Mouse (Mus musculus): ENCODE measurements around the gene Hnrnpab. TPM values are rescaled to one million over a fixed set of nuclear protein-coding genes. Genes with fewer than 3 reads are reported as not detected.

Hnrnpab gene
- polyA plus RNA-seq, 1 experiment from 2014 or later: 204 TPM

GRCm38 (mm10) chr11:51646245-51646644, 39.6 kb upstream of the Hnrnpab start:
- no peak for ATAC-seq (ENCODE audit: low FRiP score, low TSS enrichment)
- DNase-seq (ENCODE audit: low spot score): no peak
- TF ChIP-seq EP300 (optimal IDR thresholded peaks at IDR 0.05): no peak
- TF ChIP-seq CTCF (IDR thresholded peaks at IDR 0.05; ENCODE audit: low read depth): no peak
- no peaks in the 10 kb centered on the region for H3K9me3 ChIP-seq (ENCODE audit: control insufficient read depth, low read length)
- no peaks in the 10 kb centered on the region for H3K27me3 ChIP-seq (ENCODE audit: control insufficient read depth, insufficient read depth, low read length)
- peaks cover 3% of the 10 kb centered on the region; the same call in 1 of the 2 replicates for H3K4me1 ChIP-seq (replicated peaks; ENCODE audit: control insufficient read depth, insufficient read depth)
- 76% methylated on average over 7 of the region's 7 CpGs for WGBS
- H3K27ac ChIP-seq (replicated peaks): no peak overlapping the region
- H3K4me3 ChIP-seq (ENCODE audit: low read depth, low read length): no peak overlapping the region
- H3K4me2 ChIP-seq (replicated peaks; ENCODE audit: low read depth): no peak overlapping the region
- H3K36me3 ChIP-seq (ENCODE audit: control insufficient read depth, insufficient read depth, low read length): no peaks in the 10 kb centered on the region; the same call in 1 of the 2 replicates
- no peak overlapping the region for H3K9ac ChIP-seq (ENCODE audit: low read length)

- Histone ChIP-seq H3K36me3 (ENCODE audit: control insufficient read depth, insufficient read depth, low read length) (no peaks in the 10 kb centered on the region; the same call in 1 of the 2 replicates), H3K9ac (ENCODE audit: low read length) (no peak overlapping the region), H3K4me2 (replicated peaks; ENCODE audit: low read depth) (no peak overlapping the region), H3K4me1 (replicated peaks; ENCODE audit: control insufficient read depth, insufficient read depth) (peaks cover 3% of the 10 kb centered on the region; the same call in 1 of the 2 replicates), H3K4me3 (ENCODE audit: low read depth, low read length) (no peak overlapping the region), H3K9me3 (ENCODE audit: control insufficient read depth, low read length) (no peaks in the 10 kb centered on the region), H3K27me3 (ENCODE audit: control insufficient read depth, insufficient read depth, low read length) (no peaks in the 10 kb centered on the region), H3K27ac (replicated peaks) (no peak overlapping the region)
- TF ChIP-seq EP300 (optimal IDR thresholded peaks at IDR 0.05): no peak
- no peak for TF ChIP-seq CTCF (IDR thresholded peaks at IDR 0.05; ENCODE audit: low read depth)
- 68% methylated on average over 13 of the region's 13 CpGs for WGBS
- ATAC-seq (ENCODE audit: low FRiP score, low TSS enrichment) (no peak), DNase-seq (ENCODE audit: low spot score) (no peak)
These were observed 38.6 kb upstream of the Hnrnpab start for GRCm38 (mm10) chr11:51645293-51645692.

GRCm38 (mm10) chr11:51644217-51644616, 37.6 kb upstream of the Hnrnpab start:
- H3K4me2 ChIP-seq (replicated peaks; ENCODE audit: low read depth): no peak overlapping the region
- no peaks in the 10 kb centered on the region for H3K4me1 ChIP-seq (replicated peaks; ENCODE audit: control insufficient read depth, insufficient read depth)
- 88% methylated on average over 16 of the region's 16 CpGs for WGBS
- DNase-seq (ENCODE audit: low spot score): no peak
- H3K27ac ChIP-seq (replicated peaks): no peak overlapping the region
- no peak overlapping the region for H3K4me3 ChIP-seq (ENCODE audit: low read depth, low read length)
- no peaks in the 10 kb centered on the region for H3K27me3 ChIP-seq (ENCODE audit: control insufficient read depth, insufficient read depth, low read length)
- no peak overlapping the region for H3K9ac ChIP-seq (ENCODE audit: low read length)
- TF ChIP-seq EP300 (optimal IDR thresholded peaks at IDR 0.05): no peak
- TF ChIP-seq CTCF (IDR thresholded peaks at IDR 0.05; ENCODE audit: low read depth): no peak
- no peaks in the 10 kb centered on the region for H3K9me3 ChIP-seq (ENCODE audit: control insufficient read depth, low read length)
- no peak for ATAC-seq (ENCODE audit: low FRiP score, low TSS enrichment)
- H3K36me3 ChIP-seq (ENCODE audit: control insufficient read depth, insufficient read depth, low read length): no peaks in the 10 kb centered on the region; the same call in 1 of the 2 replicates

- TF ChIP-seq EP300 (optimal IDR thresholded peaks at IDR 0.05): no peak
- TF ChIP-seq CTCF (IDR thresholded peaks at IDR 0.05; ENCODE audit: low read depth): no peak
- no peak overlapping the region for H3K9ac ChIP-seq (ENCODE audit: low read length)
- no peak overlapping the region for H3K4me3 ChIP-seq (ENCODE audit: low read depth, low read length)
- no peaks in the 10 kb centered on the region; the same call in 1 of the 2 replicates for H3K36me3 ChIP-seq (ENCODE audit: control insufficient read depth, insufficient read depth, low read length)
- DNase-seq (ENCODE audit: low spot score): no peak
- no peaks in the 10 kb centered on the region for H3K27me3 ChIP-seq (ENCODE audit: control insufficient read depth, insufficient read depth, low read length)
- no peak overlapping the region for H3K4me2 ChIP-seq (replicated peaks; ENCODE audit: low read depth)
- no peak overlapping the region for H3K27ac ChIP-seq (replicated peaks)
- ATAC-seq (ENCODE audit: low FRiP score, low TSS enrichment): no peak
- WGBS: 63% methylated on average over 15 of the region's 15 CpGs
- H3K4me1 ChIP-seq (replicated peaks; ENCODE audit: control insufficient read depth, insufficient read depth): no peaks in the 10 kb centered on the region
- H3K9me3 ChIP-seq (ENCODE audit: control insufficient read depth, low read length): no peaks in the 10 kb centered on the region
These were observed 37.1 kb upstream of the Hnrnpab start for GRCm38 (mm10) chr11:51643761-51644160.

- TF ChIP-seq EP300 (optimal IDR thresholded peaks at IDR 0.05): no peak
- no peak for TF ChIP-seq CTCF (IDR thresholded peaks at IDR 0.05; ENCODE audit: low read depth)
- no peaks in the 10 kb centered on the region; the same call in 1 of the 2 replicates for H3K36me3 ChIP-seq (ENCODE audit: control insufficient read depth, insufficient read depth, low read length)
- H3K9ac ChIP-seq (ENCODE audit: low read length): no peak overlapping the region
- no peaks in the 10 kb centered on the region for H3K4me1 ChIP-seq (replicated peaks; ENCODE audit: control insufficient read depth, insufficient read depth)
- H3K4me3 ChIP-seq (ENCODE audit: low read depth, low read length): no peak overlapping the region
- no peaks in the 10 kb centered on the region for H3K27me3 ChIP-seq (ENCODE audit: control insufficient read depth, insufficient read depth, low read length)
- no peak overlapping the region for H3K4me2 ChIP-seq (replicated peaks; ENCODE audit: low read depth)
- no peak for DNase-seq (ENCODE audit: low spot score)
- no peak for ATAC-seq (ENCODE audit: low FRiP score, low TSS enrichment)
- 54% methylated on average over 9 of the region's 9 CpGs for WGBS
- H3K27ac ChIP-seq (replicated peaks): no peak overlapping the region
- no peaks in the 10 kb centered on the region for H3K9me3 ChIP-seq (ENCODE audit: control insufficient read depth, low read length)
These were observed 36.6 kb upstream of the Hnrnpab start for GRCm38 (mm10) chr11:51643202-51643601.

- H3K27me3 ChIP-seq (ENCODE audit: control insufficient read depth, insufficient read depth, low read length): no peaks in the 10 kb centered on the region
- H3K9ac ChIP-seq (ENCODE audit: low read length): no peak overlapping the region
- H3K4me2 ChIP-seq (replicated peaks; ENCODE audit: low read depth): no peak overlapping the region
- no peak for TF ChIP-seq EP300 (optimal IDR thresholded peaks at IDR 0.05)
- no peak overlapping the region for H3K4me3 ChIP-seq (ENCODE audit: low read depth, low read length)
- no peaks in the 10 kb centered on the region; the same call in 1 of the 2 replicates for H3K36me3 ChIP-seq (ENCODE audit: control insufficient read depth, insufficient read depth, low read length)
- no peaks in the 10 kb centered on the region for H3K4me1 ChIP-seq (replicated peaks; ENCODE audit: control insufficient read depth, insufficient read depth)
- DNase-seq (ENCODE audit: low spot score) (no peak), ATAC-seq (ENCODE audit: low FRiP score, low TSS enrichment) (0 out of 2 replicates have a peak, but pooled peaks have one; percentile 16)
- peak overlapping the region; percentile 24; the same call in 1 of the 2 replicates for H3K27ac ChIP-seq (replicated peaks)
- 66% methylated on average over 7 of the region's 7 CpGs for WGBS
- H3K9me3 ChIP-seq (ENCODE audit: control insufficient read depth, low read length): no peaks in the 10 kb centered on the region
These were observed 34.1 kb upstream of the Hnrnpab start for GRCm38 (mm10) chr11:51640748-51641147.

Measured in stomach, postnatal 0 days (tissue).